Mouse (Mus musculus) heart, adult 8-10 months (tissue): ENCODE measurements at regions not wholly inside any gene's neighbourhood (a gene's known extent, or its start where the extent isn't known, plus 50 kb on each side); places are given as distances from the start of the nearest gene placed in this dataset.

Experiments used
- DNase-seq: peaks from one replicate; pipeline ENCODE4 v3.0.0; 2022; ENCODE audit warnings: low spot score

DNA sequence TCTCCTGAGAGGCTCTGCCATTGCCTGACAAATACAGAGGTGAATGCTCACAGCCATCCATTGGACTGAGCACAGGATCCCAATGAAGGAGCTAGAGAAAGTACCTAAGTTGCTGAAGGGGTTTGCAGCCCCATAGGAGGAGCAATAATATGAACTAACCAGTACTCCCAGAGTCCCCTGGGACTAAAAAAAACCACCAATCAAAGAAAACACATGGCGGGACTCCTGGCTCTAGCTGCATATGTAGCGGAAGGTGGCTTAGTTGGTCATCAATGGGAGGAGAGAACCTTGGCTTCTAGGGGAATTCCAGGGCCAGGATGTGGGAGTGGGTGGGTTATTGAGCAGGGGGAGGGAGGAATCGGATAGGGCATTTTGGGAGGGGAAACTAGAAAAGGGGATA lies 207.8 kb downstream of the Otol1 start:
- DNase-seq: no peak

DNA sequence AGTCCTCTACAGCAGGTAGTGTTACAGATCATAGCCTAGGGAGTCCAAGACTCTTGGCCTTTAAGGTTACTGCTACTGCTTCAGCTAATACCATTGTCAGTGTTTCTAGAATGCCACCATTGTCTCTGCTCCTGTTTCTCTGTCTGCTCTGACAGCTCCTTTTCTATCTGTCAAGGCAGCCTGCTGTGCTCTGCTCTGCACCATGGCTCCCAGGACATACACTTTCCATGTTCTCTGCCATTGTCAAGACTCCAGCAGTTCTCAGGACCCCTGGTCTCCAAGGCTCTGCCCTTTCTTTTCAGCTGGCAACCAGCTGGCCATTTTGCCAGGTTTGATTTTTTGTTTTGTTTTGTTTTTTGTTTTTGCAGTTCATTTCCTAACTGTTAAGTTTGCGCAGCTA lies 208.7 kb downstream of the Otol1 start:
- DNase-seq: no peak

DNA sequence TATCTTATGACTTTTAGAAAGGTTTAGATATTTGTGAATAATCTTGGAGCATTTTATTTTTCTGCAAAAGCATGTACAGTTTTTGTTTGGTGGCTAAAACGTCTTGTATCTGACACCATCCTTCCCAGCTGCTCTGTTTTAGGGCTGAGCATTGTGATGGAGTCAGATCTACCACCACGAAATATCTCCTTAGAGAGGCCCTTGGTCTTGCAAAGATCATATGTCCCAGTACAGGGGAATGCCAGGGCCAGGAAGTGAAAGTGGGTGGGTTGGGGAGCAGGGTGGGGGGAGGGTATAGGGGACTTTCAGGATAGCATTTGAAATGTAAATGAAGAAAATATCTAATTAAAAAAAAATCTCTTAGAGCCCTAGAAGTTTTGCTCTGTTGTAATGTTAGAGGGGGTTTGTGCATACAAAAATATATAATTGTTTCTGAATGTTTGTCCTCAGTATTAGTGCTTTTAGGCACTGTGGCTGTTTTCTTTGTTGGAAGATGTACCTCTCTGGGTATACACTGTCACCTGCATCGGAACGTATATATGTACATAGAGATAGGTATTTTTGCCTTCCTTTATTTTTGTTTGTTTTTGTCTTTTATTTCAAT lies 211.4 kb downstream of the Otol1 start:
- no peak for DNase-seq

DNA sequence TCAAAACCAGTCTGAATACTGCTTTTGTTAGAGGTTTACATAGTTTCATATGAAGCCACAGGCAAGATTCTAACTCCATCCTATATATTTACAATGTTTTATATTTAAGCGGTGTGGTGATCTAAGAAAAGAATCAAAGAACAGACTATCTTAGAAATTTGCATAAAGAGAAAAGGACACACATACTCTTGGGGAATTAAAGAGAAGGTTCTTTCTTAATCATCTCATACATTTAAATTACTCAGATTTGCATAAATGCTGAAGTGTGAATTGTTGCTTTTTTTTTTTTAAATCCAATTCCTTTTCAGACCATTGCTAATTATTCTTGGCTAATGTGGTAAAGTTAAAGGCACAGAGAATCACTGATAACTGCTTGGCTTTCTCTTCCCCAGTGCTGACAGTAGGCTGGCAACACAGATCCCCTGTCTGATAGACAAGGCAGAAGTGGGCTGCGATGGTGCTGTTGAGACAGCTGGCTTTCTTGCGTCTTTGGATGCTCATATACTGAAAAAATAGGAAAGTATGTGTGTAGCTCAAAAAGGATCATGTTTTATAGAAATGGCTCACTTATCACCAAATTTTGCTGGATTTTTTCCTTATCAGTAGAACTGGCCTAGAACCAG lies 216.1 kb downstream of the Otol1 start:
- DNase-seq: no peak

DNA sequence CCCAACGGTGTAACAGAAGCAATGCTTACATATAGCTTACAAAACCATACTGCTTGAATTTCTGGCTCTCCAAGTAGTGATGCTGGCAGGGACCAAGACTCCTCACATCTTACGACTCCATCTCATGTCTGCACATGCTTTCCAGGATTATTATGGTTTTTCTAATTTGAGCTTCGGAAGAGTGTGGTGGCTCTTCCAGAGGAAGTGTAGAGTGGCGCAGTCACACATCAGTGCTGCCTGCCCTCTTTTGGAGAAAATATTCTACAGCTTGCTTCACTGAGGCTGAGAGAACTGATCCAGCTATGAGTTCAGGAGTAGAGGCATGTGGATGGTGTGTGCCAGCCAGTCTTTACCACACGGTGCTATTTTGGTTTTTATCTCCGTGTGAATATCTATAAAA lies 217.4 kb downstream of the Otol1 start:
- DNase-seq: no peak

DNA sequence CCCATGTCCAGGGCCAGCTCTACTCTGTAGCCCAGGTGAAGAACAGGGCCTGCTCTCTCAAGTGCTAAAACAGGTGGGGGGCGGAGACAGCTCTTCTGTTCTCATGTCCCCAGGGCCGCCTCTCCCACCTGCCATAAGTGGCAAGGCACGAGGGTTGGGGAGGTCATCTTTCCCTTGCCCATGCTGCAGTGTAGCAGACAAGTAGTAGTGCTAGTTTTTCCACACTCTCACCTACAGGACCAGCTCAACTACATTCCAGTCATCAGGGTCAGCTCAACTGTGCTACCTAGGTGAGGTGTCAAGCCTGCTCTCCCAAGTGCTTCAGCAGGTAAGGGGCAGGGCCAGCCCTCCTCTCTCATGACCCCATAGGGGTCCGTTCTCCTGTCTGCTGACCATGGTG lies 219.8 kb downstream of the Otol1 start:
- no peak for DNase-seq

DNA sequence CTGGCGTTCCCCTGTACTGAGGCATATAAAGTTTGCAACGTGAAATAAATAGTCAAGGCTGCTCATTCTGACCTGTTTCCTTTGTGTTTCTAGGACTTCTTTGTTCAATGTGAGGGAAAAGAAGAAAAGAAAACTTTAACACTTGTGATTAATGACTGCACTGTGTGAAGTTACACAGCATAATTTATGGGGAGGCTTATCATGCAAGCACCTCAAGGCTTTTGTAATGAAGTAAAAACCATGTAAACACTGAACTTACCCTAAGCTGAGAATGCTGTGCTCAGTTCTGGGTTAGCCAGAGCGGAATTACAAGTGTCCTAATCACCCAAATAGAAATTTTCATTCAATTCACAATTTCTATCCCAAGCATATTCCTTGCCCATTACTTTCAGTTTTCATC lies 241.2 kb downstream of the Otol1 start:
- no peak for DNase-seq

DNA sequence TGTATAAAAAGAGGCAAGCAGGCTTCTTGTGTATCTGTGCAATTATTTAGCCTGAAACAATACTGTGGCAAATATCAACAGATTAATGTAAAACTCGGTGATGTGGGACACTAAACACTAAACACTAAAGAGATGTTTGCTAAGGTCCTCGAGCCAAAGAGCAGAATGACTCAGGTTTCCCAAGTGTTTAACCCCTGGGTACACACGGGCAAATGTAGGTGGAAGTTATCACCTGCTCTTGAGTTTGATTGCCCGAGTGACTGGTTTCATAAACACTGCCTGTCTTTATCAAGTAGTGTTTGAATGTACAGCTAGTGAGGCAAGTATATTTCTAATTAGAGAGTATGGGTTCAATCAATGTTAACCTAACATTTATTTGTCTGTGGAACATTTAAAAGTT lies 242.5 kb downstream of the Otol1 start:
- no peak for DNase-seq

DNA sequence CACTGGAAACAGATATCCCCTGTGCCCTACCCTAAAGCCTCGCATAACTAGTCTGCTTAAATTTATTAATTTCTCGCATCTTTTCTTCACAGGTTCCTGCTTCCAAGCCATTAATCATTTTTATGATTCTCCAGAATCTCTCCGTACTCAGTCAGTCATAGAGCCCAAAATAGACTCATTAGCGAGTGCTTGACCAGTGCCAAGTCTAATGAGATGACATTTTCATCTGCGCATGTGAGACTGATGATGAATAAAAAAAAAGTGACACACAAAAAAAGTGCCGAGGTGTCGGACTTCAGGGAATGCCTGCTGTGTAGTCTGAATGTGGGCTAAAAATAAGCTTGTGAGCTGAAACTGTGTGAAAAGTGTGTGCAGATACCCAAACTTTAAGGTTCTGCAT lies 243.3 kb downstream of the Otol1 start:
- peak; percentile 12 for DNase-seq

DNA sequence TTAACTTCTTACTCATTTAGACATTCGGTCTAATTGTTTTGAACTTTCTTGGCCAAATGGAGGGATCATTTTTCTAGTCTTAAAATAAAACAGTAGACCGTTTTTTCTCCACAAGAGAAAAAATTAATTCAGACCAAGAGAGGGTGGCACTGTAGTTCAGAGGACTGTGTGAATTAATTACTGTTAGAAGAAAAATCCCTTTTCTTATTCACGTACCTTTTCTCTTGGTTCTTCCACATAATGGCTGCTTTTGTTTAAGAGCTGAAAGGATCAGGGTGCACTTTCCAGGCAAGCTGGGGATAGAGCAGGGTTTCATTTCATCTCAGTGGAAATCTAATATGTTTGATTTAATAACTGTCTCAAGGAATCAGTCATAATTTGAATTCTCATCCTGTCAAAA lies 255.9 kb downstream of the Otol1 start:
- no peak for DNase-seq

DNA sequence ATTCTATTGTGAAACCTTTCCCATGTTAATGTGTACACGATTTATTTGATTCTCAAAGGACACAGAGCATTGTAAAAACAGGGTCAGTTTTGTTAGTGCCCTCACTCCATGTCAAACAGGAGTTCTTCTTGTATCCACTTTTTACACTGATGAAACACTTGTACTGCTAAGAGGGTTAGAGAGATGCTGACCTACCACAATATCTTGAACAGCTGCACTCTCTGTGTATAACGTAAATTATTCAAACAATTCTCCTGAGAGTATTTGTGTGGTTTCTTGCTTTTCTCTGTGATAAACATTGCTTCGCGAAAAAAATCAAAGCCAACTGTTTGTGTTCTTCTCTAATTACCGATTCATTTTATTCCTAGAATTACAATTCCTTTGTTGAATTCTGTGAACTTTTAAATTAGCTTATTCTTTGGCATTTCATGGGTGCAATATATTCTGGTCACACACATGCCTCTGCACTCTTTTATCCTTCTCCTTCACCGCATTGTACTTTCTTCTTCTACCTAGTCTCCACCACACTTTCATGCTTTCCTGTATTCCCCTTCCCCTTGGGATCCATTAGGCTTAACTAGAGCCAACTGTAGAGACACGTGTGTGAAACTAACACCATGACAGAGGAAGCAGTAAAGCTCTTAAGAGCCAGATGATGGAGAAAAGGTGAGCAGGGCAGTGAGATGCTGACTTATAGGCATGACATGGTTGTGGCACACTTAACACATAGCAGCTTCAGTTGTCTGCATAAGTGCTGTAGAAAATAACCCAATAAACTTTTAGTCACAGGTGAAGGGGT lies 281.4 kb downstream of the Otol1 start:
- DNase-seq: no peak

DNA sequence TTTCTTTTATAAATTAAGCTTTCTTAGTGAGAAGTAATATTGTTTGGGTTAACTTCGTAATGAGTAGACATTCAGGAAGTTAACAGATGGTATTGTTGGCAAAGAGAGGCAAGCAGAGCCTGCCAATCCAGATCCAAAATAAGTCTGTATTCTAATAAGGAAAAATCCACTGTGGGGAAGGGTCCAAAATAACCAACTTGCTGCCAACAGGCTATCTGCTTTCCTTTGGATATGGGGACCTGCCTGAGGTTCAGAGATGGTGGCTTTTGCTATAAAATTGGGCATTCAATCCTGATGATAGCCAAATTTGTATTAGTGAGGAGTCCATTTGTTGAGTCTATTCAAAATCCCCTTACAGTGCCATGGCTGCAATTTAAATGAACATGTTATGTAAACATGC lies 300.1 kb downstream of the Otol1 start:
- no peak for DNase-seq

DNA sequence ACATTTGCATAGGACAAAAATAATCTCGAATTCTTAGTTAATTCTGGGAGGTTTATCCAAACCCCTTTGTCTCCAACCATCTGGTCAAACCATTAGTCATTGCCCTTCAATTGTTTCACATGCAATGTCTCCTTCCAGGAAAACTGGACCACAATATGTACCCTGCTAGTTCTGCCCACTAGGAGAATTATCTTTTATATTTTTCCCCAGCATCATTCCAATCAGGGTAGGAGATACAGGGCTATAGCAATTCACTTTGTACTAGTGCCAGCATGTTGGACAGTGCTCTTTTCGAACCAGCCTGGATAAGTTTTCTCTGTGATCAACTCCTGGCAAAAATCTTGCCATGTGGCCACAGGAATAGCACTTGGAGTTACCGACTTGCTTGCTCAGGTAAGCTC lies 300.6 kb downstream of the Otol1 start:
- no peak for DNase-seq

DNA sequence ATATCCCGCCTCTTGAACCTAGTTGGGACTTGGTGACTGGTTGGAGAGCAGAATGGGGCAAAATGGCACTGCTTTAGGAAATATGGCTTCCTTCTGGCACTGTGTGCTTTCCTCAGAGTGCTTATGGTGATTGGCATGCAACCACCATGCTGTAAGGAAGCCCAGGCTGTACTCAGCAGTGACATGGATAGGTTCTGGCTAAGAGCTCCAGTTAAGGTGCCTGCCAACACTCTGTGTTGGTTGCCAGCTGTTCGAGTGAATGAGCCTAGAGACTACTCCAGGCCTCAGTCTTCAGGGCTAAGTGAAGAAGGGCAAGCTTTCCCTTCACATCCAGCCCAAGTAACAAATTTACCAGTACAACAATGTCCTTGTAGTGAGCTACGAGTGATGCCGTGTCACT lies 301.9 kb downstream of the Otol1 start:
- DNase-seq: no peak

DNA sequence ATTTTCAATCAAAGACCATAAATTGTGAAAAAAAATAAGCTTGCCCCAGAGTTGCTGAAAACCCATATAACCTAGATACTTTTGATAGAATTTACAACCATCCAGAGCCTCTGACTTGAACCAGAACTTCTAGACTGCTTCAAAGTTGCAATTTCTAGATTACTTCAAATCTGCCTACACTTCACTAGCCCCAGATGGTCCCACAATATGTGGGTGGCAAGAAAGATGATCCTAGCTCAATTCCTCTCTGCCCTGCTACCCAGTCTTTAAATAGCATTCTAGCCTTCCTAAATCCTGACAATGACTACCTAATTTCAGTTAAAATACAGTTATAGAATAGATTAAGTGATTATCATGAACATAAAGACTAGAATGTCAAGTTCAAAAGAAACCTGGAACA lies 303.6 kb downstream of the Otol1 start:
- DNase-seq: no peak

DNA sequence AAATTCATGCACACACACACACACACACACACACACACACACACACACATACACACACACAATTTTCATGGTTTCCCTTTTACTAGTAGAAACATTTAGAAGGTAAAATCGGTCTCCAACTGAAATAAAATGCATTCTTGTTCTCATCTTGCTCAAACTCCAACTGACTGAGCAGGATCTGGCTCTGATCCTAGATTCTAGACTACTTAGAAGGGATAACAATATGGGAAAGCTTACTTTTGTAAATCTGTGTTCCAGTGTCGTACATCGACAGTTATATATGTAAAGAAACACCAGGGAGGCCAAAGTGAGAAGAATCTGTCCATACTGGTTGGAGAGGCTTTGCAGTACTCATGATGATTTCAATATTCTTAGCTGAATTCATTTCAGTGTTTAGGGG lies 304.6 kb downstream of the Otol1 start:
- DNase-seq: no peak

DNA sequence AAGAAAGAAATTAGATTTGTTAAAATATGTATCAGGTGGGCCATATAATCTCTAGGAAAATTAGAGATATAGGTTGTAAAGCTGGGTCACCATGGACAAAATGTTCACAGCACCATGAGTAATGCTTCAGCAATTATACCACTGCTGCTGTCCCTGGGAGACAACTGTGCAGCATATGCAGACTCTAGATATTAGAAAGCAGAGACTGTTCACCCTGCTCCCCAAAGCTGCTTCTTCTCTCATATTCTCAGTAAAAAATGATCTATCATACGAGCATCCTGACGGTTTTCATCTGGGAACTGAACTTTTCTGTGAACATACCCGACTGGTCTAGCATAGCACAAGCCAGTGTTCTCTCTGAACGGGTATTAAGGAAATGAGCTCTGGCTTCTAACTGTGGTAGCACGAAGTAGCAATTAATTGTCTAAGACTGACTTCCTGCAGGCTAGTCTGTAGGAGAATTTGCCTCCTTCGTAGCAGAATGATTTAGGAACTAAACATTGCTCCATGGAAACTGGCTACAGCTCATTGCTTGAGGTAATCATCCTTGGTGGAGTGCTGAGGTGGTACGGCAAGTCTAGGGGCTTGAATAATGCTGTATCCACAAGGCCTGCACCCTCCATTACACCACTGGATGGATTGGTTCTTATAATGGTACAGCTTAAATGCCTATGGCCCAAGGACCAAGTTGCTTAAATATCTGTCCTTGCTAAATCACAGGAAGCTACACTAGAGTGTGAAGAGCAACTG lies 305.9 kb downstream of the Otol1 start:
- no peak for DNase-seq

DNA sequence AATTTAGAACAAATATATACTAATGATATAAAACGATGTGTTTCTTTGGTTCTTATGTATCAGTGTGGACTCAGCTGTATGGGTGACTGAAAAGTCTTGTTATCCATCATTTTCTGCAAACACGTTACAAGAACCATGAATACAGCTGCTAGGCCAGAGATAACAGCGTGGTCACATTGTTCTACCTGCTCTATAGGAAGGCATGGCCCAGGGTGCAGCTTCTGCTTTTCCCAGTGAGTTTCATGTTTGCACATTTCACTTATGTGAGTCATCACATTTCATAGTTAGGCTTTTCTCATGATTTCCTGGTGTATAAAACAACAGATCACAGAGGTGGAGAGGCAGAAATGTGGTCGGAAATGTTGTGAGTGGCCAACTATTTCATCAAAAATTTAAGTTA lies 306.8 kb downstream of the Otol1 start:
- no peak for DNase-seq

DNA sequence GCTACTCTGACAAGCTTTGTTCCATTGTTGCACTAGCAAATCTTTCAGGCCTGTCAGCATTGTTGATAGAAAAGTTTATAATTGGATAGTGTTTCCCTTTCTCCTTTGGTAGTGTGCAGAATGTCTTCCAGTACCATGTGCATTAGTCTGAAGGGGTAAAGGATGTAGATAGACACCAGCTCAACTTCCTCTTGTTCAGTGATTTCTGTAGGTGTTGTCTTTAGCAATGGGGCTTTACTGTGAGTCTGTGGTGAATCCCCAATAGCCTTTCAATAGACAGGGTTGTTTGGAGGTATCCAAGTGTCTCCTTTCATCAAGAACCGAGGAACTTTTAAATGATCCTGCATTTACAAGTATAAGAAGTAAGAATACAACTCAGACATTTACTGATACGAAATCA lies 311.0 kb downstream of the Otol1 start:
- no peak for DNase-seq

DNA sequence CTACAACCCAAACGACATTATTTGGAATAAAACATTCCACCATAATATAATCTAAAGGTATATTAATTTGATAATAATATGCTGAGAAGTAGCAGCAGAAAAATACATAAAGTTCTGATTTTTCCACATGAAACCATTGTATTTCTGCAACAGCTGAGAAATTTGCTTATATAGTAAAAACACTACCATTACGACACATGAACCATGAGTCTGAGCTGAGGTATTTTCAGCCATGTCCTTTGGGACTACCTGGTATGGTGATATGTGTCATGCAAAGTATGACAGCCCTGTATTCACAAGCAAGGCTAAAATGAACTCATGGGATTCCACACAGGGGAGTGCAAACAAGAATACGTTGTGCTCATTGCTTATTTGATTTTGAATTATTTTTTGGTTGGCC lies 311.7 kb downstream of the Otol1 start:
- DNase-seq: no peak

DNA sequence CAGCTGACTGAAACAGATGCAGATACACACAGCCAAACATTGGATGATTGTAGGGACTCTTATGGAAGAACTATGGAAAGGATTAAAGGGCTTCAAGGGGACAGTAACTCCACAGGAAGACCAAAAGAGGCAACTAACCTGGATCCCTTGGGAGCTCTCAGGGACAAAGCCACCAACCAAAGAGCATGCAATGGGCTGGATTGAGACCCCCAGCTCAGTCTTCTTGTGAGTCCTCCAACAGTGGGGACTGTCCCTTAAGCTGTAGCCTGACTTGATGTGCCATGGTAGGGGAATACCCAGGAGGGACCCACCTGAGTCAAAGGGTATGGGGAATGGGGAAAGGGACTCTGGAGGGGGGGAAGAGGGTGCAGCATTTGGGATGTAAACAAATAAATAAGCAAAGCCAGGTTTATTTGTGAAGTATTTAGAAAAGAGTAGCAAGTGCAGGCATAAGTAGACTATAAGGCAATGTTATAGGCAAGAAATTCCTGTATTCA lies 313.8 kb downstream of the Otol1 start:
- DNase-seq: no peak

DNA sequence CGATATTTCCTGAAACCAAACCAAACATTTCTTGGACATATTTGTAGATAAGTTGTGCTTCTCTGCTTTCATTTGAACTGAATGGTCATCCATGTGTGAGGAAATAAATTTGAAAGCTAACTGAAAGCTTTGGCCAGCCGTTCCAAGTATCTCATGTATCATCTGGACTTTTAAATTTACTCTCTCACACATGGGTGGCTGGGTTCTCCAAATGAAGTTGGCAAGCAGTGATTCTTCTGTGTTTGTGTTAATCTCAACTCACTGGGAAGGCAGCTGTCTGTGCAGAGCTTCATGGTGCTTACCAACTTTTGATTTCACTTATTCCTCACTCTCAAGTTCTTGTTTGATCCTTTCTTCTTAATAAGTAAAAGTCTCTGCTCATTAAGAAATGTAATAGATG lies 317.3 kb downstream of the Otol1 start:
- no peak for DNase-seq
